Mouse (Mus musculus) cerebellum, adult 18-20 months (tissue): ENCODE measurements around the gene Adam12.
"Not testable (repeated sequence)": the region's sequence is repeated elsewhere in the genome, so short reads cannot be mapped to it uniquely, and the experiment has no call there.

Source experiments
- DNase-seq, 2 experiments: peaks; one replicate each; pipeline ENCODE4 v3.0.0; 2021

Gene Adam12

GRCm38 (mm10) chr7:133923994-133924393 lies 308.0 kb downstream of the Adam12 start:
- no peak for DNase-seq

DNA sequence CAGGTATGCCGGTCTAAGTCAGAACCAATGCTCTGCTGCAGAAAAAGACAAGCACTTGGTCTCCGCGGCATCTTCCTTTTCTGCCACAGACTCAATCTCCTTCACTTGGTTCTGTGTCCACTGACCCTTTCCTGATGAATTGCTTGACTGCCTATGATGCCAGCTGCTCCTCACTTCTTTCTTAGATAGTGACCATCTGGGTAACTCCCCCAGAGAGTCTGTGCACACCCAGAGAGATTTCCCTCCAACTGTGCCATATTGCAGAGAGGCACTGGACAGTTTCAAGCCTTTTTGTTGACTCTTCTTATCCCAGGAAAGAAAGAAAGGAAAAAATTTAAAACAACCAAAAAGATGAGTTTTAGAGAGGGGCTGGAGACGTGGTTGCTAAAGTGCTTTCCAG lies 310.7 kb downstream of the Adam12 start:
- no peak for DNase-seq

DNA sequence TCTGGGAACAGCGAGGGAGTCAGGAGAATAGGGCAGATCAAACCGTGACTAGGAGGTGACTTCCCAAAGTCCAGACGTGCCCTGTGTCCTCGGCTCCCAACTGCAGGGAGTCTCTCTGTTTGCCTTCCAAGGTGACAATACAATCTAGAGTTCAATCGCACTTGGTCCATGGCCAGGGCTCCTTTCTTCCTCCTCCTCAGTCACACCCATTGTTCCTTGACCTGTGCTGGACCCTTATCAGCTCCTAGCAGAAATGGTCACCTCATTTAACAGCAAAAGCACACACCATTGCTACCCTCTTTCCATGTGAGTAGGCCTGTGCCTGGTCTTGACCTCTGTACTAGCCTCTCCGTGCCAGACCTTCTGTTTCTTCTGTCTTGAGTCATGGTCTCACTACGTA lies 311.2 kb downstream of the Adam12 start:
- DNase-seq, result no peak

- DNase-seq, result no peak
Observed at GRCm38 (mm10) chr7:133919918-133920317, 312.0 kb downstream of the Adam12 start.

- DNase-seq, result no peak
Observed at GRCm38 (mm10) chr7:133919306-133919705, 312.6 kb downstream of the Adam12 start.

- no peak for DNase-seq
Observed at GRCm38 (mm10) chr7:133916230-133916629, 315.7 kb downstream of the Adam12 start.

- no peak for DNase-seq
Observed at GRCm38 (mm10) chr7:133911881-133912280, 320.1 kb downstream of the Adam12 start.

DNA sequence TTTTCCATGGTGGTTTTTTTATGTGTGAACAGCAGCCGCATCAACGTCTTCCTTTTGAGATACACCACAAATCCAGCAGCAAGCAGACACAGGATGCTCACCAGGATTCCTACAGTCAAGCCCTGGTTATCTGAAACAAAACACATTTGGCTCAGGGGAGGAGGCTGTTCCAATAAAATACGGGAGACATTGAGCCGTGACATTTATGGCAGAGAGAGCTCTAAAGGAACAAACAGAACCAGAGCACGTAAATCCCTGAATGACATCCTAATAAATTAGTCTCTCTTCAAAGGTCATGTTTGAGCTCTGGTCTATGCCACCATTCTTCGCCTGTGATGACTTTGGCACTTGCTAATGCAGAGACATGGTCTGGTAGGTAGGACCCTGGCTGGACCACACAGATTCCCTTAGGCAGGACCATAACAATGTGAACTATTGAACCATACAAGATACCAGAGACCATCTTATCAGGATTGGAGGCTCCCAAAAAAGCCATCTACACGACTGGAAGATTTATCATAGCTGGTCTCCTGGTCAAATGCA lies 322.0 kb downstream of the Adam12 start:
- DNase-seq, result no peak

DNA sequence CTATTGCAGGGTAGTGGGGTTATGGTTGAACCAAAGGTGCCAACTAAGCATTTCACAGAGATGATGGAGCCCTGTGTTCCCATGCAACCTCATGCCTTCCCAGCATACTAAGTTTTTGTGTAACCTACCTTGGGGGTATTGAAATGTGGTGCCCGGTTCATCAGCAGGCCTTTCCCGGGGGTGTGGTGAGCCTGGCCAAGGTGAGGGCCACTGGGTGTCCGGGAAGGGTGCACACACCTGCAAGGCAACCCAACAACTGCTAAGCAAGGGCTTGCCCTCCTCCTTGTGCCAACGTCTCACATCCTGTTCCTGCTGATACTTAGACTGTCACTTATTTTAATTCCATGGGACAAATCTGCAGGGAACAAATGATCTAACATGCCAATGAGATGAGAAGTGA lies 323.0 kb downstream of the Adam12 start:
- no peak for DNase-seq

GRCm38 (mm10) chr7:133899391-133899790 lies 332.6 kb downstream of the Adam12 start:
- DNase-seq, result no peak

- no peak for DNase-seq
Observed at GRCm38 (mm10) chr7:133891796-133892195, 340.1 kb downstream of the Adam12 start.

GRCm38 (mm10) chr7:133891298-133891697 lies 340.6 kb downstream of the Adam12 start:
- no peak for DNase-seq

- no peak for DNase-seq
Observed at GRCm38 (mm10) chr7:133889986-133890385, 342.0 kb downstream of the Adam12 start.

DNA sequence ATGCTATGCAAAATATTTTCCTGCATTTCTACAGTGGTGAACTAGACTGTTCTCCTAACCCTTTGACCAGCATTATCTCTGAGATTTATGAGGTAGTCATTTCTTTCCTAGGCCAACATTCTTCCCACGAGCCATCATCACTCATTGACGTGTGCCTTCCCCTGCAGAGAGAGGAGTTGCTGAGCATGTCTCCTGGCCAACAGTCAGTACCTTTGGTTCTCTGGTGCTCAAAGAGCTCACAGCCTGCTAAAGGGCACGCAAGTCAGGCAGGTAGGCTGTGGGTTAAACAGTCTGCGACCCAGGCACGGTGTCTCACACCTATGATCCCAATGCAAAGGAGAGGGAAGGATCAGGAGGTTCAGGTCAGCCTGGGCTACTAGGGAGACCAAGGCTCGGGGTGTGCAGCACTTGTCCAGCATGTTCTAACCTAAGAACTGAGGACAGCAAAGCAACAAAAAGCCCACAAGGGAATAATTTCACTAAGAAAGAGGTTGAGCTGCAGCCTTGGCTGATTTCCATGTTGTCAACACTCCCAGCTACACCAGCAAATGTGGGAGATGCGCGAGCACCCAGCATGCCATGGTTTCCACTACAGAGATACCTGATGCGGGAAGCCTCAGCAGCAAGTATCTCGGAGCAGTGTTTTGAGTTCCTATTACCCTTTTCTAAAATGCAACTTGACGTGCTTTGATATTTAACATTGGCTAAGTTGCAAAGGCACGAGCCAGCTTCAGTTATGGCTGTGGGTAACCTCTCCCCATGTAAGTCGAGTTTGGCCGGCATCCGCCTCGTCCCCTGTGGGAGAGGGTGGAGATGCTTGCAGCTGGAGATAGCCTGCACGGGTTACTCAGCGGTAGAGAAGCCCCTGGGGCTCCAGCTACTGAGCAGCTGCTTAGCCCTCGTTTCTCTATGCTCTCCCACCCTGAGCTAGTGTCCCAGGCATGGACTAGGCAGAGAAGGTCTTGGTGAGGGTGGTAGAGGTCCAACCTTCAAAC lies 342.7 kb downstream of the Adam12 start:
- DNase-seq, result no peak

- DNase-seq, result not testable (repeated sequence)
Observed at GRCm38 (mm10) chr7:133884759-133885431, 347.1 kb downstream of the Adam12 start.

GRCm38 (mm10) chr7:133879761-133880160 lies 352.2 kb downstream of the Adam12 start:
- DNase-seq, result no peak

- no peak for DNase-seq
Observed at GRCm38 (mm10) chr7:133876646-133877342, 355.2 kb downstream of the Adam12 start.

GRCm38 (mm10) chr7:133876139-133876538 lies 355.8 kb downstream of the Adam12 start:
- no peak for DNase-seq

DNA sequence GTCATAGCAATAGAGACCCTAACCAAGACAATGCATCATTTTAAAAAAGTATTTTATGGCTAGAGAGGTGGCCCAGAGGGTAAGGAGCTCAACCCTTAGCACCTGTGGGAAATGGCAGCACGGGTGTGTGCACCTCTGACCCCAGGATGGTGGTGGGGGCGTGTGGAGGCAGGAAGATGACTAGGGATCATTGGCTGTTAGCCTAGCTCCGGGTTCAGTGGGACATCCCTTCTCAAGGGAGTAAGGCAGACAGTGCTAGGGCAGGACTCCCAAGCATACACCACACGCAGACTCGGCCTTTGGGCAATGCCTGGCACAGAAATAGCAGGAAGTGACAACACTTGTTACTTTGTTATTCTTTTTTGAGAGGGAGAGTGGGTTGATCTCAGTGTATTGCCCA lies 359.2 kb downstream of the Adam12 start:
- DNase-seq, result no peak

DNA sequence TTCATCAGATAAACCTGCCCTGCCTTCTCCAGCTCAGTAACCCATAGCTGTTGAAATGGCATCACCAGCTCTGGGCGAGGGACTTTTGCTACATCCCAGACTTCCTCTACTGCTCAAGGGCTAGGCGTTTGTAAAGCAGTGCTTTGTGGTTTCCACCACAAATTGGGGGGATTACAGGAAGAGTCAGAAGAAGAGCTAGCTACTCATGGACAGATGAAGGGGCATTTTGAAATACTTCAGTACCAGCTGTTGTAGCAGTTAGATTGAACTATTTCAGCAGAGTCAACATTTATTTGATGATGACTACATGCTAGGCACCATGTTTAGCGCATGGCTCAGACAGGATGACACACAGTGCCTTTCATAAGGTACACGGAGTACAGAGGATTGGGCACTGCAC lies 361.7 kb downstream of the Adam12 start:
- DNase-seq, result no peak

DNA sequence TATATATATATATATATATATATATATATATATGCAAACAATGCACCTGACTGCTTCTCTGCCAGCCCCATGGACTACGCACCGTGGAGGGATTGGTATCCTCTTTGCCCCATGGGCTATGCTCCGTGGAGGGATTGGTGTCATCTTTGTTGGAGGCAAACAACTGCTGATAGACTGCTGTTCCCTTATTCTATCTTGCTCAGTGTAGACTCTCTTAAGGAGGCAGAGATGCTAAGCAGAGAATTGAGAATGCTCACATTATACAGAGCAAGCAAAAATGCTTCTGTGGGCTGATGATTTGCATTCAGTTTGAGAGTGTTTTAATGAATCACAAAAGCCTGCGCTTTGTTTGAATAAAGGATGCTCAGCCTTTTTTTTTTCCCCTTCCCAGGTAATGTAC lies 368.3 kb downstream of the Adam12 start:
- DNase-seq, result no peak

GRCm38 (mm10) chr7:133863151-133863550 lies 368.8 kb downstream of the Adam12 start:
- DNase-seq, result no peak

DNA sequence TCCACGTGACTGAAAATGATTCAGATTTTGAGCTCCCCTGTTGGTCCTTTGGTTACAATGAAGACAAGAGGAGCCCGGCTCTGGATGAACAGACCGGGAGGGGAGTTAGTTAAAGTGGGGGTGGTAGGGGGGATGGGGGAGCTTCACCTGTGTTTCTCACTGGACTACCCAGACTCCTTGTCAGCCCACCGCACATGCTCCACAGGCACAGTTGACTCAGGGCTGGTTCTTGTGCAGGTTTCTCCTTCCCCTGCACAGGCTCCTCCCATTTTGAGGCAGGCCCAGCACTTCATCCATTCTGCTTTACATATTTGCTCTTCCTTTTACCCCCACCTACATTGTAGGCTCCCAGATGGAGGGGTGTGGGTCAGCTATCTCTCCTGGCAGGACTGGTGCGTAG lies 369.2 kb downstream of the Adam12 start:
- DNase-seq, result no peak
